Mouse (Mus musculus) granulocyte monocyte progenitor cell, adult 5-6 weeks (primary cell): Measurements from ENCODE around the gene Ctnnd2. TPM values are rescaled to one million over a fixed set of nuclear protein-coding genes. Genes with fewer than 3 reads are reported as not detected.

Source experiments
- ATAC-seq: replicated peaks from 2 replicates; pipeline ENCODE4 v1.8.0; 2016; ENCODE audit warnings: mild to moderate bottlenecking, moderate TSS enrichment, inconsistent platforms; ENCODE audit not compliant: poor library complexity, severe bottlenecking
- total RNA-seq, 2 experiments: library from RNA; stranded (forward) in 1 of 2; stranded (reverse) in 1 of 2; fragments of 200-712, 200-1000 nt in 1 of 2; fragments of >200 nt in 1 of 2; fragmentation: Nextera tagmentation in 1 of 2; gene quantifications; 2 replicates each; pipeline ENCODE4 v1.2.3; 2014 to 2017

The Ctnnd2 gene
- total RNA-seq, 2 experiments from 2014 or later, result not detected

DNA sequence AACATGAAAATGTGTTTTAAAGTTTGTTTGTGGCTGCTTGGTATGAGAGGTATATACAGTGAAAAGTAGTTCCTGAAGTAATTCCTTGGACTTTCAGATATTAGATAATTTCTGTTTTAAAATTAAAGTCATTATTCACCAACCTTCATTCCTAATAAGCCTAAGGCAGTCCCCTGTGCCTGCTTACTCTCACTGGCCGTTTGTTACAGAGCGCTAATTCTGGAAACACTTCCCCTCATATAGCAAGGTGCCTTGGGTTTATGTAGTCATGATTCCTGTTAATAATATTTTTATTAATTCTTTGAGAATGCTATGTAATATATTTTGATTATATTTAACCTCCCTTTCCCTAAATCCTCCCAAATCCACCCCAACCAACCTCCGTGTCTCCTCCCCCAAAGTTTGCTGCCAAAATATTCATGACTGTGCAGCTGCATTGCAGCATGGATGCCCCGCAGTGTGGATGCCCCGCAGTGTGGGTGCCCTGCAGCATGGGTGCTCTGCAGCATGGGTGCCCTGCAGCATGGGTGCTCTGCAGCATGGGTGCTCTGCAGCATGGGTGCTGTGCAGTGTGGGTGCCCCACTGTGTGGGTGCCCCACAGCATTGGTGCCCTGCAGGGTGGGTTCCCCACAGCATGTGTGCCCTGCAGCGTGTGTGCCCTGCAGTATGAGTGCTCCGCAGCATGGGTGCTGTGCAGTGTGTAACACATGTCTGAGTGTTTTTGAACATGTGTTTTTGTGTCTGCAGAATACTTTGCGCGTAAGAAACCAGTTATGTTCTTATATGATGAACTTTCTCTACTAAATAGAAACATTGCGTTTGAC lies 63.0 kb downstream of the Ctnnd2 start:
- no peak for ATAC-seq

DNA sequence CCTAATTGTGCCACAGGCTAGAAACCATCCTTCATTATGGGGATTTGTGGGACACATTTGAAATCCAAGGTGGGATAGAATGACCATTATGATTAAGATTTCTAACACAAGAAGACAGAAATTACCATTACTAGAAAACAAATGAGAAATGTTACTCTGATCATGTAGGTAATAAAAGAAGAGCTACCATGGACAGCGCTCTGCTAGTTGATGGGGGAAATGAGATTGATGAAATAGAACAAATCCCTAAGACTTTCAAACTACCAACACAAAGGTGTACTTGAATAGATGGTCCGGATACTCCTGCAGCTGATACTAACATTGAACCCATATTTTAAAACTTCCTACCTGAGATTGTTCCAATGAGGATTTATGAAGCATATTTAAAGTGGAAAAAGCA lies 68.5 kb downstream of the Ctnnd2 start:
- no peak for ATAC-seq

DNA sequence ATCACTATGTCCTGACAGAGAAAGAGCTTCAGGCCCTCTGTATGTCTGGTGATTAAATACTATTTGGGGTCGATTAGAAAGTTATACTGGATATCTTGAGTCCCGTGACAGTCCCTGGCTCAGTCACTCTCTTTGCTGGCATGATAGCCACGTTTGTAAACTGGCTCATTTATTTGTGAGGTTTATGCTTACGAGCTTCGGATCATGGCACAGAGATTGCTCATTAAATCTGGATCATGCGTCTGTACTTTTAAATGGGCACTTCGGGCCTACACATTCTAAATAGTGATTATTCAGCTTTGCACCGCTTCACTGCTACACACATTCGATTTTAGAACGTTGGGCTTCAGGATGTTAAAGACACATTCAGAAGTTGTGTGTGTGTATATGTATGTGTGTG lies 96.4 kb downstream of the Ctnnd2 start:
- ATAC-seq, result no peak

DNA sequence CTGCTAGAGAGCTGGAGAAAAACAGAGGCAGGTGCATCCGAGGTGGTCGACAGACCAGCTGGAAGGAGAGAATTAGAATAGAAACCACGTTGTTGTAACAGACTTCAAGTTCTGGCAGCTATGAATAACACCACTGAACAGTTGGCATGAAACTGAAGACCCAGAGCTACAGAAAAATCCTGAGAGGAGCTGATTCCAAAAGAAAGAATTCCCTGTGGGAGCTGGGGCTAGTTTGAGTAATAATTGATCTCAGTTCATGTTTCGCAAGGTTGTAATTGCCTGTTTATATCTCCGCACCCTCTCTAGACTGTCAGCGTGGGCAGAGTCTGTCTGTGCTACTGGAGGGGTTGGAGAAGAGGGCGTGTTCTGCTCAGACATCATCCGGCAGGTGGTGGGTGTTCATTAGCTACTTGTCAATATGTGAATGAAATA lies 98.8 kb downstream of the Ctnnd2 start:
- no peak for ATAC-seq

DNA sequence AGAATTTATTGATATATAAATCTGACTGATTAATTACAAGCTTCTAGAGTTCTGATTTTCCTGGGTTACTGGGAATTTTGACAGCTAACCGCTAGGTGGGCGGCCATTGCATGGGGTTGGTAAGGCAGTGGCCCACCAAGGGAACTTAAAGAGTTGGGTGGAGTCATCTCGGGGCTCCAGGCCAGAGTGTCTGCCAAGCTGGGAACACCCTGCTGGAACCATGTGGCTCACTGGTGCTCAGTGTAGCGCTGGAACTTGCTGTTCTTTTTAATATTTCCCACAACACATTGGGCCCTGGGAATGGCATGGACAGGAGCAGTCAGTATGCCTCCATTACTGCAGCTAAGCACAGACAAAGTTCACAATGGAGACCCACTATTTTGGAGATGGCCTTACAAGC lies 99.9 kb downstream of the Ctnnd2 start:
- ATAC-seq, result no peak

DNA sequence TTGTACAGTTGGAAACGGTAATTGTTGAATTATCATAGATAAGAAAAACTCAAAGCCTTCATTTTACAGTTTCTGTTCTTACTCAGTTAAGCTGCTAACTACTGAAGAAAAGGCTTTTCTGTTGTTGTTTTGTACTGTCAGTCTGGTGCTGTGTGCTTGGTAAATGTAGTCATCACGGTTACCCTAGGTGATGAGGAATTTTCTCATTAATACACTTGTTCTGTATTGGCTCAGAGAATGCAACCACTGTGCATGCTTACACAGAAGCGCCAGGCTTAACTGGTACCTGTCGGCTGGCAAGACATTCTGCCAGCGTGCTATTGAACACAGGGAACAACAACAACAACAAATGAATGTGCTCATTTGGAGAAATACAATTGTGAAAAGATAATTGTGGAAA lies 103.3 kb downstream of the Ctnnd2 start:
- ATAC-seq, result no peak

DNA sequence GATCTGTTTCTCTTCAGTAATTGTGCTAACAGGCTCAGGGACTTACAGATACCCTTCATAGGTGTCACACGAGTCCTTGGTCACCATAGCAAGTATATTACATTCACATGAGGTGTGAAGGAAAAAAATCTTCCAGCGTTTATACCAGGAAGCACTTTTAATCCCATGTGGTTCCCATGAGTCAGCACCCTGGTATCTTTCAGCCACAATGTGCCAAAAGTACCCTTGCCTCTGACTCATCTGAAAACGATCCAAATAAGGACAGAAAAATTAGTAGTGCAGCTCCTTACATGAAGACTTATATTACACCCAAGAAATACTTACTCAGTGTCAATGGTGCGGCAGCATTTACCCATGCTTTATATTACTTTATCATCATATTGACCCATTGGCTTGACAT lies 104.3 kb downstream of the Ctnnd2 start:
- ATAC-seq, result no peak

DNA sequence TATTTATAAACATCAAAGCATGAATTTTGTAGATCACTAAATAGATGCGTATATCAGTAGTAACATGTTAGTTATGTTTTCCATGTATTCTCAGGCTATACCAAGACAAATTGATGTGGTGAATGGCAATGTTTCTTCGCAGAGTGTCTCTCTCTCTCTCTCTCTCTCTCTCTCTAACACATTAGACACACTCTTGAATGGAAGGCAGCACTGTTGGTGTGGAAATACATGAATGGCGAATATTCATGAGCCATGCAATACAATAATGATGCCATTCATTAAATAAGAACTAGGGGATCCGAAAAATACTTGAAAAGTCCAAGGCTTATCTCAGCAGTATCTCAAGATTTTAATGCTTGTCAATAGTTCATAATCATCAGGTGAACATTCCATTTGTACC lies 106.2 kb downstream of the Ctnnd2 start:
- ATAC-seq, result no peak

- no peak for ATAC-seq
Observed at GRCm38 (mm10) chr15:30285572-30286244, 113.3 kb downstream of the Ctnnd2 start.

- ATAC-seq, result no peak
Observed at GRCm38 (mm10) chr15:30286245-30286642, 113.9 kb downstream of the Ctnnd2 start.

- no peak for ATAC-seq
Observed at GRCm38 (mm10) chr15:30302824-30303223, 130.4 kb downstream of the Ctnnd2 start.

DNA sequence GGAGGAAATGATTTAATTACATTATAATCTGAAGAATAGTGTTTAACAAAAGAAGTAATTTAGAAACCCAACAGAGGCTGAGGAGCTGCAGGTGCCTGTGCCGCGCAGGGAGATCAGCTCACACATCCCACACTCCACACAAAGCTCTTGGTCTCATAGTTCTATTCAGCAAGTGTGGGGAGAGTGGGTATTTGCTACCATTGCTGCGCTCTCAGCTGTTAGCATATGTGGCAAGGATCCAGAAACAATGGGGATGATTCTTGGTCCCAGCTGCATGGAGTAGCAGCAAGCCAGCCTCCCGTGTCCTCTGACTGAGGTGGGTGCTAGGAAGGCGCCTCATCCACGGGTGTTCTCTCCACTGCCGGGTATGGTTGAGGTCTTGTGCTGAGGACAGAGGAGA lies 134.0 kb downstream of the Ctnnd2 start:
- ATAC-seq, result no peak

DNA sequence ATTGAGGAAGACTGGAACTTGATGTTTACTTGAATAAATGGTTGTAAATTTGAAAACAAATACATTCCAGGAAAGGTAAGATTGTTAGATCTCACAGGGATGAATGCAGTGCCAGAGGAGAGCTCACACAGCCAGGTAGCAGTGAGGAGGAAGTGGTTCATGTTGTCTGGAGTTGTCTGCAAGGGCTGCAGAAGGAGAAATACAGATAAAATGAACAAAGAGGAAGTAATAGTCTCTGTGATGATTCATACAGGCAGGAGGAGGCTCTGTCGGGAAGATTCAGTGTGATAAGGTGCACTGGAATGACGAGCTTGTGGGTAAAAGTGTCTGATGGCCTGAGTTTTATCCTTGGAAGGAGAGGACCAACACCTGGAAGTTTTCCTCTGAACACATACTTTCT lies 150.2 kb downstream of the Ctnnd2 start:
- no peak for ATAC-seq

GRCm38 (mm10) chr15:30333336-30334310 lies 161.2 kb downstream of the Ctnnd2 start:
- ATAC-seq, result no peak

DNA sequence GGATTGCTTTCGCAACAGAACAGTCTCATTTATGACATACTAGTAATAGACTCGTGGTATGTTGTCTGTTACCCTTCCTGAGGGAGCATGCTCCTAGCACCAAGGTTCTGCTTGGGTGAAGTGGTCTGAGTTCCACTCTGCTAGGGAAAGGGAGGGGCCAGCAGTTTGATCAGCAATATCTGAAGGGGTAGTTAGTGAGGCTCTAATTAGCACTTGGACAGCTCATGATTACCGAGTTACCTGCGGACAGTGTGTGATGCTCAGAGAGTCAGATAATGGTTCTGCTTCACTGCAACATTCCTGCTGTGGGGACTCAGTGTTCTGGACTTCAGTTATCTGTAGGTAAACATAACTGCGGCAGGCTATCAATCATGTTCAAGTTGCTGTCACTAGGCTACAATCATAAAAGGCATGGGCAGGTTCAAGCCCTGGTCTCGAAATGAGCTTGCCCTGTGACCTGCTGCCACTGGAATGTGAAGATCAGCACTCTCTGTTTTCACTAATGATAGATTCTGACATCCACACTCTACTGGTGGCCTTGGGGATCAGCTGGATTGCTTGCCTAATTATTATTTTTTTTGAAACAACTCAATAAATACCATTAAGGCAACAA lies 166.3 kb downstream of the Ctnnd2 start:
- ATAC-seq, result no peak

- ATAC-seq, result no peak
Observed at GRCm38 (mm10) chr15:30345754-30346153, 173.4 kb downstream of the Ctnnd2 start.

DNA sequence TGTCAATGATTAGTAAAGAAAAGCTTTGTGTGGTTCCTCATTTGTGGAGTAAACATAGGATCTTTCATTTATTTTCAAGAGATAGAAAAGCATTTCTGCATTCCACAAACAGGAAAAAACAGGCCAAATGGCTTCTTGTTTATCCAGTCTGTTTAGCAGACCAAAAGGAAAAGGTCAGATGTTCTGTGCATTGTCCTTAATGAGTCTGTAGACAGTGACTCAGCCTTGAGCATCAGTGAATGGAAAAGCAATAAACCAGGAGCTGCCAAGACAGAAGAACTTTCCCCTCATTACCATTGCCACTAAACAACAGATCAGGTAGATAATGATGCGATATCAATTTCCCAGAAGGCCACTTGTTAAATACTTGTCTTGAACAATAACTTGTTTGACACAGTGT lies 192.1 kb downstream of the Ctnnd2 start:
- no peak for ATAC-seq

GRCm38 (mm10) chr15:30369997-30370396 lies 197.6 kb downstream of the Ctnnd2 start:
- ATAC-seq, result no peak

DNA sequence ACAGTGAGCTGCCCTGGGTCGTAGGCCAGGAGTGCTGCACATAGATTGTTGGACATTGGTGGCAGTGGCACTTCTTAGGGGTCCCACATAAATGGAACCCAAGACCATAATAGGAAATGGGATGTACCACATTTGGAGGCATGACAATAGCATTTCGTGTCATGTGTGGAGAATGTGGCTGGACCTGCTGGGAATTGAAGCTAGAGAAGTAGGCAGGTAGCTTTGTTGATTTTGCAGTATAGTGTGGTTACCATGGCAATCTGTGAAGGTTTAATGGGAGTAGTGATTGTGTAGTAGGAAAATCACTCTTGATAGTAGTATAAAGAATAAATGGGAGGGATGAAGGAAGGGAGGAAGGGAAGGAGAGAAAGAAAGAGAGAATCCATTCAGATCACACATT lies 198.8 kb downstream of the Ctnnd2 start:
- no peak for ATAC-seq

DNA sequence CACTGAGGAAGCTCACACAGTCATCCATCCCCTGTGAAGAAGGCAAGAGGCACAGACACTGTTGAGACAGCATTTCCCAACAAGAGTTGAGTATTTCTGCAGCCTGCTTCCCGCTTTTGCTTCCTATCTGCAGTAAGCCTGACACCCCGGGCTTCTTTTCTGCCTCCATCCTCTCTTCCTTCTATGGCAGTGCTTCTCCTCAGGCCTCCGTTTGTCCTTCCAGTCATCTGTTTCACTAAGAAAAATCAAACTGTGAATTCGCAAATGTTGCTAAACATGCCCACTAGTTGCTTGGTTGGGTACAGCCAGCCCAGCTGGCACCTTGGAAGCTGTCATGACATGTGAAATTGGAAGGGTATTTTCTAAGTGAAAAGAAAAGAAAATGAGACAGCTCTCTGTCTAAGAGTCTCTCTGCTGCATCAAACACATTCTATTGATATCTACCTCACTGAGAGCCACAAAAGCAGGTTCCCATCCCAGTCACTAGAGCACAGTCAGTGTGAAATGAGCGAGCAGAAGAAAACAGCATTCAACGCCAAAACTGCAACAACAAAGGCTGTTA lies 201.3 kb downstream of the Ctnnd2 start:
- no peak for ATAC-seq
